Mouse (Mus musculus) limb, embryonic 12.5 days (tissue): ENCODE results near the gene Dpy30. TPM values are rescaled to one million over a fixed set of nuclear protein-coding genes. Genes with fewer than 3 reads are reported as not detected.

Source experiments
- ATAC-seq: fragments of 200-750 bp; cut with Nextera tagmentation; 2 replicates; pipeline ENCODE4 v1.8.0; 2017; ENCODE audit warnings: low read depth, moderate TSS enrichment; ENCODE audit not compliant: insufficient number of reproducible peaks, insufficient read depth, low FRiP score, low TSS enrichment
- H3K27ac ChIP-seq: fragments of 300-500 bp; sonication (generic); 2 replicates; pipeline ENCODE4 v1.5.1; 2016; ENCODE audit warnings: mild to moderate bottlenecking, moderate library complexity
- H3K27me3 ChIP-seq: fragments of 300-500 bp; sonication (generic); 2 replicates; pipeline ENCODE4 v1.6.1; 2016; ENCODE audit warnings: mild to moderate bottlenecking, moderate library complexity
- H3K36me3 ChIP-seq: fragments of 300-500 bp; sonication (generic); 2 replicates; pipeline ENCODE4 v1.6.1; 2016; ENCODE audit warnings: mild to moderate bottlenecking, moderate library complexity
- H3K4me1 ChIP-seq: fragments of 300-500 bp; sonication (generic); replicated peaks from 2 replicates; pipeline ENCODE4 v1.6.1; 2016
- H3K4me2 ChIP-seq: fragments of 300-500 bp; sonication (generic); 2 replicates; pipeline ENCODE4 v1.6.1; 2016; ENCODE audit warnings: mild to moderate bottlenecking, moderate library complexity
- H3K4me3 ChIP-seq: fragments of 300-500 bp; sonication (generic); replicated peaks from 2 replicates; pipeline ENCODE4 v1.5.1; 2016; ENCODE audit warnings: mild to moderate bottlenecking
- H3K9ac ChIP-seq: fragments of 300-500 bp; sonication (generic); replicated peaks from 2 replicates; pipeline ENCODE4 v1.6.1; 2016; ENCODE audit warnings: mild to moderate bottlenecking, moderate library complexity
- H3K9me3 ChIP-seq: fragments of 300-500 bp; sonication (generic); 2 replicates; pipeline ENCODE4 v1.6.1; 2016; ENCODE audit warnings: mild to moderate bottlenecking, moderate library complexity
- WGBS: fragments of 180-500 bp; shearing (Covaris S2); methylation state at CpG from one replicate; pipeline ENCODE4 v1.1.7; 2016; 5-methylcytosine and 5-hydroxymethylcytosine counted together
- polyA plus RNA-seq: library from polyadenylated mRNA; unstranded; fragments of >200 nt; fragmentation: Nextera tagmentation; extraction: Ambion mirVana; gene quantifications from 2 replicates; pipeline ENCODE4 v1.2.1, GENCODE M21; 2016

Dpy30 gene
- polyA plus RNA-seq, 1 experiment from 2014 or later = 295 TPM

DNA sequence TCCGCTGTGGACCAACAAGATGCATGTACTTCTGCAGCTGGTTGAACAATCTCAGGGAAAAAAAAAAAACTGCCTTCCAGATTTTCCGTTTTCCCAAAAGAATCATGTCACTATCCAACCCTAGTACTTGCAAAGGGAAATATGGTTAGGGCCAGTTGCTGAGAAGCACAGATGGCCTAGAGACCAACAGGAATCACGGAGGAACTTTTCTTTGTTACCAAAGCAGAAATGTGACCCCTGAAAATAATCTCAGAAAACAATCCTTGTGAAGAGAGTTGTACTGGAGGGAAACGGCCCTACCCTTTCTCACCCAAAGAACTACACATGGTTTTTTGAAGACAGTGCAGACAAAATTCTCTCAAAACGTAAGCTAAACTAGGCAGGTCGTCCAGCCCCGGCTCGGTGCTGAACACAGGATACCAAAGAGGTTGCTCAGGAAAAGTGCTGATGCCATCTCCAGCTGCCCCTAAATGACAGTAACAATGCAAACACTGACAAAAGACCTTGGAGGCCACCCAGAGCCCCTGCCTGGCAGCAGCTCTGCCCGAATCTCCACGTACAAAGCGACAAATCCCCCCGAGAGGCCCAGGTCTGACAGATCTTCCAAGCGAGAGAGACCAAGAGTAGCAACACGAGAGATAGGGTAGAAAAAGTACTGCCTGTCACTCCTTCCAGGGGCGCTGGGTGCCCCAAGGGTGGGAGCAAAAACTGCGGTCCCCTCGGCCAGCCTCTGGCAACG, 29.9 kb downstream of the Dpy30 start:
- Histone ChIP-seq H3K36me3 (peaks cover 17% of the 10 kb centered on the region), H3K4me3 (peak overlapping the region; percentile 91), H3K9ac (peak overlapping the region; percentile 89), H3K4me2 (peak overlapping the region; percentile 72), H3K9me3 (no peaks in the 10 kb centered on the region), H3K4me1 (peaks cover 26% of the 10 kb centered on the region), H3K27ac (peak overlapping the region; percentile 98), H3K27me3 (no peaks in the 10 kb centered on the region)
- 2% methylated on average over 18 of the region's 18 CpGs for WGBS
- 0 out of 2 replicates have a peak, but pooled peaks have one; percentile 3 for ATAC-seq

- Histone ChIP-seq H3K4me1 (peaks cover 26% of the 10 kb centered on the region), H3K27me3 (no peaks in the 10 kb centered on the region), H3K9ac (no peak overlapping the region), H3K4me2 (no peak overlapping the region), H3K27ac (no peak overlapping the region), H3K4me3 (no peak overlapping the region), H3K36me3 (peaks cover 16% of the 10 kb centered on the region), H3K9me3 (peaks cover 6% of the 10 kb centered on the region; the same call in 1 of the 2 replicates)
- 79% methylated on average over 4 of the region's 4 CpGs for WGBS
- ATAC-seq = no peak
Observed at GRCm38 (mm10) chr17:74291640-74292361, 31.9 kb downstream of the Dpy30 start.

DNA sequence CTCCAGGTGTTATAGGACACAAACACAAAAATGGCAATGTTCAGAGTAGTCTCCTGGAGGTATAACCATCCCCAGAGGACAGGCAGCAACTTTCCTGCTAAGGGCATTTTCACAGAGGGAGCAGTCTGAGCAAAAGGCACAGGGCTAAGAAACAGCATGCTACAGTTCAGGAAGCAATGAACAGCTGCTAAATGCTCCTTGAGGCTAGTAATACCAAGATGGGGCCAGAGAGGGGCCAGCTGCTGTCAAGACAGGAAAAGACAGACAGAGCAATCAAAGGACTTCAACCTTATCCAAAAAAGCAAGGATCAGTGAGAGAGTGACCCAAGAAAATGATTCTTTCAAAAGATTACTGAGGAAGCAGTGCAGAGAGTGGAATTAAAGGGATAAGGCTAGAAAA, 32.9 kb downstream of the Dpy30 start:
- Histone ChIP-seq H3K4me3 (no peak overlapping the region), H3K4me1 (peaks cover 26% of the 10 kb centered on the region), H3K27me3 (no peaks in the 10 kb centered on the region), H3K9ac (no peak overlapping the region), H3K9me3 (peaks cover 6% of the 10 kb centered on the region; the same call in 1 of the 2 replicates), H3K4me2 (no peak overlapping the region), H3K36me3 (peaks cover 16% of the 10 kb centered on the region), H3K27ac (no peak overlapping the region)
- ATAC-seq = no peak

DNA sequence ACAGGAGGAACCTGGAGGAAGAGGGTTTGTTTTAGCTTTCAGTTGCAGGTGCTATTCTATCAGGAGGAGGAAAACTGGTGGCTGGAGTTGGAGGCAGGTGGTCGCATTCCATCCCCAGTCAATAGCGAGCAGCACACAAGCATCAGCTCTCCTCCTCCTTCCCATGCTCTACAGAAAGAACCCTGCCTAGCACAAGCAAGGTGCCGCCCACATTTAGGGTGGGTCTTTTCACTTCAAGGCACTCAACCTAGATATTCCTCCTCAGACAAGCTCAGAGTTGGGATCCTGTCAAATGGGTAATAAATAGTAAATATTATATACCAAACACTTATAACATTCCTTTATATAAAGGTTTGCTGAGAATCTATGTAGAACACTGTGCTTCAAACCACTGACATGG, 33.5 kb downstream of the Dpy30 start:
- ATAC-seq = no peak
- Histone ChIP-seq H3K27ac (no peak overlapping the region), H3K36me3 (peaks cover 16% of the 10 kb centered on the region), H3K27me3 (no peaks in the 10 kb centered on the region), H3K4me2 (no peak overlapping the region), H3K9me3 (peaks cover 6% of the 10 kb centered on the region; the same call in 1 of the 2 replicates), H3K4me3 (no peak overlapping the region), H3K9ac (no peak overlapping the region), H3K4me1 (peaks cover 26% of the 10 kb centered on the region)
- 76% methylated on average over 3 of the region's 3 CpGs for WGBS

DNA sequence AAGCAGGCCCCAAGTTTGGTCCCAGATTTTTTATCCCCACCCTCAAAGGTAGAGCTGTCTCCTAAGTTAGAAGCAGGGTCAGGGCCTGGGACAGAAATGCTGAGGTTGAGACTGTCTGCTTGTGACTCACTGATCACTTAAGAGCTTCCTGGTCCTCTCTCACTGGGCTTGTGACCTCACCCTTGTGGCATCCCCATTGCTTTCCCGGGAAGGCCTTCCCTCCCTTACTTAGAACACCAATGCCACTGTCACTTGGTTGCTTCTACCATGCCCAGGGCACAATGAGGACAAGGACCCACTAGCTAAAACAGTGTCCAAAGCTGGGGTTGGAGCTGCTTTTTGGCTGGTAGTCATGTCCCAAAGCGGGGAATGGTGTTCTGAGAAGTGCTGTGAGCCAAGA, 35.1 kb downstream of the Dpy30 start:
- WGBS = 88% methylated on average over 2 of the region's 2 CpGs
- Histone ChIP-seq H3K4me3 (no peak overlapping the region), H3K9ac (no peak overlapping the region), H3K27me3 (no peaks in the 10 kb centered on the region), H3K36me3 (peaks cover 16% of the 10 kb centered on the region), H3K9me3 (peaks cover 6% of the 10 kb centered on the region; the same call in 1 of the 2 replicates), H3K4me2 (no peak overlapping the region), H3K27ac (no peak overlapping the region), H3K4me1 (peaks cover 26% of the 10 kb centered on the region)
- ATAC-seq = no peak

GRCm38 (mm10) chr17:74286140-74286730, 37.5 kb downstream of the Dpy30 start:
- ATAC-seq = no peak
- no peak overlapping the region for H3K27ac ChIP-seq

GRCm38 (mm10) chr17:74285730-74286129, 38.0 kb downstream of the Dpy30 start:
- no peak overlapping the region for H3K27ac ChIP-seq
- no peak overlapping the region for H3K4me3 ChIP-seq
- no peak for ATAC-seq
- no peak overlapping the region for H3K4me2 ChIP-seq
- peaks cover 16% of the 10 kb centered on the region for H3K36me3 ChIP-seq
- no peaks in the 10 kb centered on the region for H3K27me3 ChIP-seq
- WGBS = 82% methylated on average over 2 of the region's 2 CpGs
- no peak overlapping the region for H3K9ac ChIP-seq
- peaks cover 6% of the 10 kb centered on the region; the same call in 1 of the 2 replicates for H3K9me3 ChIP-seq
- peaks cover 6% of the 10 kb centered on the region for H3K4me1 ChIP-seq

More at GRCm38 (mm10) chr17:74286140-74286730, 37.5 kb downstream of the Dpy30 start:
- H3K9me3 ChIP-seq = peaks cover 6% of the 10 kb centered on the region; the same call in 1 of the 2 replicates
- H3K9ac ChIP-seq = no peak overlapping the region
- H3K4me1 ChIP-seq = peaks cover 11% of the 10 kb centered on the region
- H3K27me3 ChIP-seq = no peaks in the 10 kb centered on the region
- H3K4me3 ChIP-seq = no peak overlapping the region
- H3K36me3 ChIP-seq = peaks cover 16% of the 10 kb centered on the region
- H3K4me2 ChIP-seq = no peak overlapping the region
- WGBS = 83% methylated on average over 4 of the region's 4 CpGs

DNA sequence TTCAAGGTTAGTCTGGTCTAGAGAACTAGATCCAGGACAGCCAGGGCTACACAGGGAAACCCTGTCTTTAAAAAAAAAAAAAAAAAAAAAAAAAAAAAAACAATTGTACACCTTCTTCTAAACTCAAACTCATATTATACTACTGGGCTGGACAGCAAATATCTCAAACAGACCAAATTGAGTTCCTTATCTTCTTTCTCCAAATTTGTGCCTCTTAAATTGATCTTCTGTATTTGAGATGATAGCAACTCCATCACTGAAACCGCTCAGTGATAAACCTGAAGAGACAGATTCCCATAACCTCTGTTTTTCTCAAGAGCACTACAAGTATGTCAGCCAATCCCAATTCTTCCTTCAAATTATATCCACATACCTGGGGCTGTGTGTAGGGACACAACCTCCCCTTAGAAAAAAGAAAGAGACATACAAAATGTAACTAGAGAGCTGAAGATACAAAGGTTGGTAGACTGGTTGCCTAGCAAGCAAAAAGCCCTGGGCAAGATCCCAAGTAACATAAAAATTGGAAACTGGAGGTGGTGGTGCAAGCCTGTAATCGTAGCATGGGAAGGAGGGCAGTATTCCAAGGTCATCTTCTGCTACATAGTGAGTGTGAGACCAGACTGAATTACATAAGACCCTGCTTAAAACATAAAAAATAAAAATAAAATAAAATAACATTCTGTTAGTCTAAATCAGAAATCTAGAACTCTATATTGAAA, 39.2 kb downstream of the Dpy30 start:
- H3K9me3 ChIP-seq = peaks cover 6% of the 10 kb centered on the region; the same call in 1 of the 2 replicates
- WGBS = 91% methylated on average over 2 of the region's 2 CpGs
- no peak overlapping the region for H3K4me2 ChIP-seq
- no peaks in the 10 kb centered on the region for H3K27me3 ChIP-seq
- no peaks in the 10 kb centered on the region; the same call in 1 of the 2 replicates for H3K4me1 ChIP-seq
- no peak overlapping the region for H3K9ac ChIP-seq
- ATAC-seq = no peak
- no peak overlapping the region for H3K27ac ChIP-seq
- H3K36me3 ChIP-seq = peaks cover 19% of the 10 kb centered on the region
- H3K4me3 ChIP-seq = no peak overlapping the region

- no peaks in the 10 kb centered on the region for H3K9me3 ChIP-seq
- no peak overlapping the region for H3K9ac ChIP-seq
- no peak overlapping the region for H3K4me3 ChIP-seq
- no peak for ATAC-seq
- H3K4me1 ChIP-seq = no peaks in the 10 kb centered on the region; the same call in none of the 2 replicates
- 0 out of 2 replicates have a peak, but pooled peaks cover 4% of the 10 kb centered on the region for H3K36me3 ChIP-seq
- H3K27ac ChIP-seq = no peak overlapping the region
- no peaks in the 10 kb centered on the region for H3K27me3 ChIP-seq
- H3K4me2 ChIP-seq = no peak overlapping the region
- whole genome bisulfite sequencing = 91% methylated on average over 2 of the region's 3 CpGs
Observed at GRCm38 (mm10) chr17:74282024-74282423, 41.7 kb downstream of the Dpy30 start.

DNA sequence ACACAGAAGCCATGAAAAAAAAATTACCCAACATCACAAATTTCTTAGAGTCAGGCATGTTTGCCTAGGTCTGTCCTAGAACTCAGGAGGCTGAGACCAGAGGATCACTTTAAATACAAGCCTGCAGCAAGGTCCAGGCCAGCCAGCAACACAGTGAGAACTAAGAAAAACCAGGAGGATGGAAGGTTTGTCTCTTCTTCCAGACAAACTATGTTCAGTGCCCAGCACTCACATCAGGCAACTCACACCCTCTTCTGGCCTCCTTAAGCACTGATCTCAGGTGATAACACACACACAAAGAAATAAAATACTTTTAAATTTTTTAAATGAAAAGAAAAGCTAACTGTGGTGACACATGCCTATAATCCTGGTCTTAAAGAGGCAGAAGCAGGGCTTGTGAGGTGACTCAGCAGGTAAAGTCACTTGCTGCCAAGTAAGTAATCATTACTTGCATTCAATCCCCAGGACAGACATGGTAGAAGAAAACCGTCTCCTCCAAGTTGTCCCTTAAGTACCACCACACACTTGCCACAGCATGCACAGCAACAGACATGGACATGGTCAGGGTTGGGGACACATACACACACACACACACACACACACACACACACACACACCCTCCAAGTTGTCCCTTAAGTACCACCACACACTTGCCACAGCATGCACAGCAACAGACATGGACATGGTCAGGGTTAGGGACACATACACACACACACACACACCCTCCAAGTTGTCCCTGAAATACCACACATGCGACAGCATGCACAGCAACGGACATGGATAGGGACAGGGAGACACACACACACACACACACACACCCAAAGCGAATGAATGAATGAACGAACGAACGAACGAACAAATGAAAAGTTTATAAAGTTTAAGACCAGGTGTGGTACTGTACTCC, 44.5 kb downstream of the Dpy30 start:
- Histone ChIP-seq H3K9ac (no peak overlapping the region), H3K4me3 (no peak overlapping the region), H3K36me3 (0 out of 2 replicates have a peak, but pooled peaks cover 4% of the 10 kb centered on the region), H3K9me3 (no peaks in the 10 kb centered on the region), H3K4me1 (no peaks in the 10 kb centered on the region; the same call in none of the 2 replicates), H3K27me3 (no peaks in the 10 kb centered on the region), H3K27ac (no peak overlapping the region), H3K4me2 (no peak overlapping the region)
- ATAC-seq = no peak
- 89% methylated on average over 8 of the region's 8 CpGs for WGBS
